Mouse (Mus musculus): Measurements from ENCODE around the gene Bcl11b.

Gene Bcl11b

DNA sequence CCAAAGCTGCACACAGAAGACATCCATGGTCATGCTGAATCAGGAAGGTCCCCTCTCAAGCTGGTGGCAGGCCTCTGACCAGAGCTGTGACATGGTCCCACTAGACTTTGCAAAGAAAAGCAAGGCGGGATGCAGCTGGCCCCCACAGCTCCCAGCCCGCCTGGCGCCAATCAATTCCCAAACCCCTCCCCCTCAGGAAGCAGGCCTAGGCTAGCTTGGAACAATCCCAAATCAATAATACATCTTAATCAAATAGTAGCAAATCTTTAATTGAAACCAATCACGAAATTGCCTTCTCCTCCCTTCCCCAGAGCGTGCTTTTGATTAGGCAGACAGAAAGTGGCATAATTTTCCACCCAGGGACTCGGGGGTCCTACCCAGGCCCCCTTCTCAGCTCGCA lies 113.1 kb downstream of the Bcl11b start:
- DNase-seq (ENCODE audit: low spot score) = no peak

DNA sequence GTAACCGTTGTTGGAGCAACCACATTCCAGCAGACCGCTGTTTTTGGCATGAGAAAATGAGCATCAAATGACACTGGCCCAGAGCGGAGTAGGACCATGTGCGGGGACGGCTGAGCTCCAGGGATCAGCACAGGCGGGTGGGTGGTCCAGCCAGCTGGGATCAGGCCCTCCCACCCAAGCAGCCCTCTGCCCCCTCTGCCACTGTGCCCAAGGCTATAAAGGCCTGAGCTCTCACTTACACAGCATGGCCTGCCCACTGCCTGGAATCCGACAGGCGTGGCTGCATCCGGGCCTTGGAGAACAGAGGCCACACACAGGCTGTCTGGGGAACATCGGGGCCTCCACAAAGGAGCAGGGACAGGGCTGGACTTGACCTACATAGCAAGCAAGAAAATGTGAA lies 113.6 kb downstream of the Bcl11b start:
- no peak for DNase-seq (ENCODE audit: low spot score)

DNA sequence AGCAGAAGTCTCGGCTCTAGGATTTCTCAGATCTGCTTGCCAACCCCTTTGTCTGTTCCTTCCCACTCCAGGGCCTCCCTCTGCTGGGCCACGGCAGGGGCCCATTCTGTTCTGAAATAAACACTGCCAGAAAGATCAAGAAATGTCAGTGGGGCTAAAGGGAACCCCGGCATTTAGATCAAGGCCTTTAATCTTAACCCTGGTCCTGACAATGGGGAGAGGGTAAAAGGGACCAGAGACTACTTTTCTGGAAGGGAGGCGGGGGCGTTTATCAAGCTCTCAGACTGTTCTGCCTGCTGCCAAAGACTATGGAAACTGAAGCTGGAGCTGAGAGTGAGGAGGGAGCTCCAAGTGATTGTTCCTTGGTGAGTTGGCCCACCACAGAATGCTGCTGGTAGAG lies 114.8 kb downstream of the Bcl11b start:
- no peak for DNase-seq (ENCODE audit: low spot score)

DNA sequence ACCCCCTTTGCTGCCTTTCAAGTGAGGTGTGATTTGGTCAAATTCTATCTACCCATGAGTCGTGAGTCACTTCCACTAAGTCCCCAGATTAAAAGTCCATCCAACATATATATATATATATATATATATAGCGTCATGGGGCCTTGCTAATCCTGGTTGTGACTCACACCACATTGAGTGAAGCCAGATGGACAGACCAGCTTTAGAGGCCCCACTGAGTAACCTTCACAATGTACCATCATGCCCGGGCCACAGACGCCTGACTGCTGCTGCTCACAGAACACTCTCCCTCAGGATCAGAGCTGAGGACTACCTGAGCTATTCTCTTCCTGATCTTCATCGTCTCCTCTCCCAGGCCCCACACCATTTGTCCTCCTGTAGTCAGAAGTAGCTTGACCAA lies 115.4 kb downstream of the Bcl11b start:
- no peak for DNase-seq (ENCODE audit: low spot score)

DNA sequence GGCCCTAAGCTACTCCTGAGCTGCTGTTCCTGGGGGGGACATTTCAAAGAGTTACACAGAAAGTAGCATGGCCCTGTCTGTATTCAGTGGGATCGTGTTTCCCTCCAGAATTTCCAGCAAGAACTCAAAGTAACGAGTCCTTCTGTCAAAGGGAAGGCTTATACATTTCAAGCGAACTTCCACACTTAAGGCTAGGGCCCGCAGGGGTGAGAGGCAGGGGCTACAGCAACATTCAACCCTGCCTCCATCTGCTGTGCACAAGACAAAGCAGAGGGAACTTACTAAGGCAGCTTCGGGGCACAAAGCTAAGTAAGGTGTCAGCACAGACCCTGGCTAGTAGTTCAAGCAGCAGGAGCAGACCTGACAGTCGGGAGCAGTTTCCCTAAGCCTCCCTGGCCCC lies 115.8 kb downstream of the Bcl11b start:
- no peak for DNase-seq (ENCODE audit: low spot score)

DNA sequence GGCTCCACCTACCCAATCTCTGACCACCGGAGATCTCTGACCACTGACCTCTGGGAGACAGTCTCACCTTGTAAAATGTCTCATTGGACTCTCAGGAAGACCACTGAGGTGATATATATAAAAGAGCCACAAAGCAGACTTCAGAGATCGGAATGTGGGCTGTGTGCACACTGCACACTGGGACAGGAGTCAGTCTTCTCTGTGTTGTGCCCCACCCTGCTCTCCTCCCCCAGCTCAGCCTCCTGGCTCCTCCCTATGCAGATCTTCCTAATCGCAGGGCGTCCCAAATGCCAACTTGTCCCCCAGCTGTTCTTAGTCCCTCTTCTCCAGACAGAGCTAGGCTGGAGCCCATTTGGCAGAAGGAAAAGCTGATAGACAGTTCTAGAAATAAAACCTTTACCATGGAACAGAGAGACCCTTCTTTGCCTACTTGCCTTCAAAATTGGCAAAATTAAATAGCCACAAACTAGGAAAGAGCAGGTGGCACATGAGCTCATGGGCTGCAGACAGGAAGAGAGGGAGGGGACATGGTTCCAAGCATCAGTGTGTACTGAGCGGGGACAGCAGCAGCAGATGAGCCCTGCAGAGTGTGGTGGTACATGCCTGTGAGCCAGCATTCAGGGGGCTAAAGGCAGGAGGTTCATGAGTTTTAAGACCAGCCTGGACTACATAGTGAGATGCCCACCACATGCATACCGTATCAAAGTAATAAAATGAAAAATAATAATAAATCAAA lies 118.9 kb downstream of the Bcl11b start:
- DNase-seq (ENCODE audit: low spot score) = no peak

DNA sequence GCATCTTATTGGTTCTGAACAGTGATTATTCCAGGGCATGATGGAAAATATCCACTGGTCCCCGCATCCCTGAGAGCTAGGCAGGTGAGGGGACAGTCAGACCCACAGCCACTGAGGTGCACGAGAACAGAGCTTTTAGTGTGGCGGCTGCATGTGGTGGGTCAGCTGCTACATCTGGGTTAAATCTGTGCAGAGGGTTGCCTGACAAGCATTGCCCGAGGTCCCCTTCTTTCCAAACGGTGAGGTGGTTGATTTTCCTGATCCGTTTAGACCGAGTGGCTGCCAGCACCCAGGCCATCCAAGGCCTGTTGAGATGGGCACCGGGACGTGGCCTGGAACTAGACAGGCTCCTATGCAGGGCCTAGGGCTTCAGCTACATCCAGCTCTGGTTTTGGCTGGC lies 121.7 kb downstream of the Bcl11b start:
- no peak for DNase-seq (ENCODE audit: low spot score)

DNA sequence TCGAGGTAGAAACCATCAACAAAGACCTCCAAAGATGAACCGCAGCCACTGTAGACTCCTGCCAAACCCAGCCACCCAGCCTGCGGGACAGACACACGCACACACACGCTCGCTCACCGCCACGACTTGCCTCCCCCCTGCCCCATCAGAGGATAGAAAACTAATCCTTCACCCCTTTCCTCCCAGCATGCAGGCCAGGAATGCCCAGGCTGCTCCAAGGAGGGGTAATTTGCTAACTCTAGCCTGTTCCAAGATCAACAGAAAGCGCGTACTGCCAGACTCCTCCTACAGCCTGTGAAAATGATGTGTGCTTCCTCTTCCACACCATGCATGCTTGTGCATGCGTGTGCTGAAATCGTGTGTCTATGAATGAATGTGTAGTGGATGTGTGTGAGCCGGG lies 122.7 kb downstream of the Bcl11b start:
- no peak for DNase-seq (ENCODE audit: low spot score)

DNA sequence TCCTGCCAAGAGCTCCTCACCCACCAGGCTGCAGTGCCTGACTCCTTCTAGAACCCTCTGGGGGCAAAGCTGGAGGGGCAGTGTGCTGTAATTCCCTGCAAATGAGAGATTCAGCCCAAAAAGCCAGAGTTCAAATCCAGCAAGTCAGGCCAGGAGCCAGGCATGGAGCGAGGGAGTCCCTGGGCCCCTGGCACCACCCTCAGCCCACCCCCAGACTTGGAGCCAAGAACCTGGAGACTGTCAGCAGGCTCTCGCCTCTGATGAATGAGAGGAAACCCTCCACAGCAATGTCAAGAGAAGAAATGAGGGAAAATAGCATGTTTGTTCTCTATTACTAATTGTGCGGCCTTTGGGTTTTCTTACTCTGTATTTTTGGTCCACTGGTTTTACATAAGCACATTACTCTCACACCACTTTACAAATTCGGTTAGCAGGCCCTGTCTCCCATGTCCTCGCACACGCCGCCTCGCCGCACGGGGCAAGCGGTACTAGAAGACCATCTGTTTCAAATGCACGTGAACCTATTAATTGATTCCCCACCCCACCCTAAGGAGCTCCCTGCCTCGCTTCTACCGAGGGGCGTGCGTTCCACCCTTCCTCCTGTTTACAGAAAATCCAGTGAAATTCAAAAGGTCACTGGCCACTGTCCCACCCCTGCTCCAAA lies 124.2 kb downstream of the Bcl11b start:
- no peak for DNase-seq (ENCODE audit: low spot score)

DNA sequence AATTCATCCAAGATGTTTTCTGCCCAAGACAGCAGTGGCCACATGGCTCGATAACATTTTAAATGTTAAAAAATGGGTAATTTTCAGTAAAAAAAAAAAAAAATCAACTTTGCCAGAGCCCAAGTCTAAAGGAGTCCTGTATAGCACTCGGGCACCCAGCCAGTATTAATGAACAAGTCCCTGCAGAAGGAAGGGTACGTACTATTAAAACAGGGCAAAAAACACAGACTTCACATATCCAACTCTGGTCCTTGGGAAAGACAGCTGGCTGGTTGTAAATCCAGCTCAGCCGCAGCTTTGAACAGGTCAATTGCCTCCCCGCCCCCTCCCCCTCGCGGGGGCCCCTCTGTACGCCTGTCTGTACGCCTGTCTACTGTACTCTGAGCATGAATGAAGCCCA lies 127.2 kb downstream of the Bcl11b start:
- no peak for DNase-seq (ENCODE audit: low spot score)

DNA sequence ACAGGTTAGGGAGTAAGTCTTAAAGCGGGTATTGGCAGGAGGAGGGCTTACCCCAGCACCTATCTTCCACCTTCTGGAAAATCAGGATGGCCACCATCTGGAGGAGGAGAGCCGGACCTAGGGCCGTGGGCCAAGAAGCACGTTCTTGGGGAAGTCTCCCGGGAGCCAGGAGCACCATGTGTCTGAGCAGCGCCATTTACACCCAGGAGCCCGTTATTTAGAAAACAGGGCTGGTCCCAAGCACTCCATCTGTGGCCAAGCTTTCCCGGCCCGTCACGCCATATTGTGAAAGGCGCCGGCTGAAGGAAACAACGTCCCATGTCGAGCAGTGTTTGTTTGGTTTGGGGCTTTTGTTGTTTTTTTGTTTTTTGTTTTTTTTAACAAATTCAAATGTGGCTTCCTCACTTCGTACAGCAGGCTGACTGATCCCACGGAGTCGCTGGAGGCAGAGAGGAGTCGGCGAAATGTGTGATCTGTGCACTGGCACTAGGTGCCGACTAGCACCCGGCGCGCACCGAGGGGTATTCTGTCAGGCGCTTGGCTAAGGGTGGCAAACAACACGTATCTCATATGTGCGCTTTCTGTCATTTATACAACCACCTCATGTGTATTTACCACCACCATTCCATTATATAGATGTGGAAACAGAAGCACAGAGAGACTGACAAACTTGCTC lies 128.8 kb downstream of the Bcl11b start:
- no peak for DNase-seq (ENCODE audit: low spot score)

DNA sequence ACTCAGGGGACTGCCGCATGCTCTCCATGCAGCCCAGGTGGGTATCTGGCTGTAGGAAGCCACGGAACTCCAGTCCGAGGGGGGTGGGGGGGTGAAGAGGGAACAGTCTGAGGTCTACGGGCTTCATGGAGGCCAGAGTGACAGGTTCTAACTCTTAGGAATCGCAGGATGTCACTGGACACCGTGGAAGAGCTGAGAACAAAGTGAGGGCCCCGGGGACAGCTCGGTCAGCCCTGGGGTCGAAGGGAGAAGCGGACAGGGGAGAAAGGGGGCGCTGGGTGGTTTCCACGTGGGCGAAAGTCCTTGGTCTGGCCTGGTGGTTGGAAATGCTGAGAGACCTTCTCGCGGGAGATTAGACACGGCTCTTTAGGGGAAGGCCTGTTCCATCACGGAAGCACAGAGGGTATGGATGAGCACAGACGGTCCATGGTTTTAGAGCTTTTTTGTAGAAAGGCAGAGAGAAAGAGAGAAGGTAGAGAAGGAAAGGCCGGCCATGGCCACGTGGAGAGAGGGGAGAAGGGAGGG lies 133.8 kb downstream of the Bcl11b start:
- DNase-seq (ENCODE audit: low spot score) = no peak

DNA sequence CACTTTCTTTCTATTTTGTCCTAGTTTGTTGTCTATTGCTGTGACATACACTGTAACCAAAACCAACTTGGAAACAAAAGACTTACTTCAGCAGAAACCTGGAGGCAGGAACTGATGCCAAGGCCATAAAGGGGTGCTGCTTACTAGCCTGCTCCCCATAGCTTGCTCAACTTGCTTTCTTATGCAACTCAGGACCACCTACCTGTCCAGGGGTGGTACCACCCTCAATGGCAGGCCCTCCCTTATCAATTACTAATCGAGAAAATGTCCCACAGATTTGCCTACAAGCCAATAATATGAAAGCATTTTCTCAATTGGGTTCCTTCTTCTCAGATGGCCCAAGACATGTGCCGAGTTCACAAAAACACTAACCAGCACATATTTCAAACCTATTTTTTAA lies 135.1 kb downstream of the Bcl11b start:
- no peak for DNase-seq (ENCODE audit: low spot score)
